Mouse (Mus musculus) cortical plate, adult 2 months (tissue): ENCODE results near the gene Zfp143.

ENCODE experiments used
- CTCF ChIP-seq: fragments of 200-500 bp; IDR thresholded peaks from 2 replicates; pipeline ENCODE4 v1.5.1; 2011; ENCODE audit warnings: mild to moderate bottlenecking, control low read depth, low read length; ENCODE audit not compliant: insufficient read depth; ENCODE audit errors: extremely low read depth
- POLR2A ChIP-seq: fragments of 200-500 bp; IDR thresholded peaks from 2 replicates; pipeline ENCODE4 v1.6.1; 2011; ENCODE audit warnings: mild to moderate bottlenecking, low read length, control low read depth; ENCODE audit not compliant: insufficient read depth; ENCODE audit errors: extremely low read depth

GRCm38 (mm10) chr7:110028826-110029225 is 32.2 kb upstream of the Zfp143 start:
- TF ChIP-seq CTCF = no peak
- TF ChIP-seq POLR2A = no peak
